Comparison of ENCODE assay signal across 10 mouse cellular contexts in the genomic region with DNA sequence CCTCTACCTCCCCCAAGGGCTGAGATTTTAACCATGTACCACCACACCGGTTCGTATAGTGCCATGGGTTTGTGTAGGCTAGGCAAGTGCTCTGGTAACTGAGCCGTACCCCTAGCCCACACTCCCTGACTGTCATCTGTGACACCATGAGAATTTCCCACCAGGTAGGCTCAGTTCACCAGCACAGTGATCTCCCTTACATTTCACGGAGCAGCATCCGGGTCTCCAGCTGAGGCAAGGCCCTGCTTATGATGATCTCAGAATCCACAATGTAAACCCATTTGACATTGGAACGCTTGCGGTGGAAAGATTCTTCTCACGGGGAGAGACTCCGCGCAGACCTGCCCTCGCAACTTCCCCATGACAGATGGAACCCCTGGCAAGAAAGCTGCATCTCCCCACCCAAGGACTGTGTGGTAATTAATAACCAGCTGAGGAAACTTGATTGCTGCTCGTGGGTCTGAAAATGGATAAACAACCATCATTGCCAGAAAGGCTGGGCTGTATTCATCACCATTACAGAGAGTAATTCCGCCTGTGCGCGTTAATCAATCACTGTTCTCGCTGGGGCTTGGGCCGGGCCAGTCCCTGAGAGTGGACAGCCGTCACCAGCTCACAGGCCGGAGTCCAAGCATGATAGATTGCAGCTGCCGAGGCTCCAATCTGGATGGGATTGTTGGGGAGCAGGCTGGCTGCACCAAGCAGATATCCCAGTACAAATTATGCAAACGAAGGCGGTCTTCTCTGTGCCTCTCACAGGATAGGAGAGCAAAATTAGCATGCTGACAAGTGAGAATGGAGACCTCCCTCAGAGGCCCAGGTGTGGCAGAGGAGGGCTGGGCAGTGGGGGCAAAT.
A peak's percentile ranks its signal among the peaks of the same experiment; 100 is the strongest.
DNase-seq lines count a peak whose midpoint lies in the region; ATAC-seq and TF ChIP-seq lines count a peak whose summit lies in the region.
"Had no signal": no experiment of that assay in that cellular context is flagged by ENCODE, and none has a peak within 500 bp of the region (broad histone marks: within the 10 kb centered on the region; RNA-seq: fewer than 3 reads in every experiment).

No protein-coding gene starts in this region.

- no peak overlapping the region for H3K4me3 ChIP-seq in forebrain, embryonic 11.5 days (ENCODE audit: low read depth, low read length)
- H3K4me3 ChIP-seq in forebrain, embryonic 10.5 days: no peak overlapping the region
- H3K4me3 ChIP-seq in lung, embryonic 14.5 days (ENCODE audit: low read depth, low read length): no peak overlapping the region
- H3K4me3 ChIP-seq in lung, adult 2 months (replicated peaks; ENCODE audit: extremely low read depth, low read depth, low read length): no peak overlapping the region
- no peak overlapping the region for H3K4me3 ChIP-seq in stomach, embryonic 14.5 days (ENCODE audit: low read depth, low read length)
- no peak overlapping the region for H3K4me3 ChIP-seq in liver, postnatal 0 days (ENCODE audit: low read depth, low read length)

- H3K4me2 ChIP-seq in forebrain, embryonic 11.5 days (ENCODE audit: low read depth, low read length, severe bottlenecking): no peak overlapping the region
- no peak overlapping the region for H3K4me2 ChIP-seq in lung, embryonic 14.5 days
- H3K4me2 ChIP-seq in stomach, embryonic 14.5 days (replicated peaks; ENCODE audit: low read depth, low read length): no peak overlapping the region
- H3K4me2 ChIP-seq in liver, postnatal 0 days (ENCODE audit: low read depth, low read length): no peak overlapping the region

- no peaks in the 10 kb centered on the region for H3K27me3 ChIP-seq in forebrain, embryonic 11.5 days (ENCODE audit: control insufficient read depth, insufficient read depth, low read length)
- no peaks in the 10 kb centered on the region for H3K27me3 ChIP-seq in forebrain, embryonic 10.5 days (ENCODE audit: poor library complexity, severe bottlenecking)
- H3K27me3 ChIP-seq in lung, embryonic 14.5 days (ENCODE audit: insufficient read depth, low read length): no peaks in the 10 kb centered on the region
- no peaks in the 10 kb centered on the region for H3K27me3 ChIP-seq in stomach, embryonic 14.5 days (ENCODE audit: control insufficient read depth, insufficient read depth, low read length)
- H3K27me3 ChIP-seq in liver, postnatal 0 days (ENCODE audit: insufficient read depth, low read length): no peaks in the 10 kb centered on the region

- TF ChIP-seq EP300 in liver, postnatal 0 days (IDR thresholded peaks at IDR 0.05; ENCODE audit: low read depth): no peak

- H3K9ac ChIP-seq in forebrain, embryonic 11.5 days (ENCODE audit: low read length): no peak overlapping the region
- no peak overlapping the region for H3K9ac ChIP-seq in lung, embryonic 14.5 days
- H3K9ac ChIP-seq in stomach, embryonic 14.5 days (replicated peaks; ENCODE audit: low read depth, low read length): no peak overlapping the region
- H3K9ac ChIP-seq in liver, postnatal 0 days (replicated peaks): no peak overlapping the region

- TF ChIP-seq POLR2A in lung, adult 2 months (IDR thresholded peaks at IDR 0.05; ENCODE audit: borderline replicate concordance, extremely low read depth, low read depth, low read length): no peak

- no peaks in the 10 kb centered on the region for H3K36me3 ChIP-seq in forebrain, embryonic 11.5 days (ENCODE audit: control insufficient read depth, insufficient read depth, low read length)
- no peaks in the 10 kb centered on the region for H3K36me3 ChIP-seq in forebrain, embryonic 10.5 days (replicated peaks)
- H3K36me3 ChIP-seq in lung, embryonic 14.5 days (ENCODE audit: insufficient read depth): no peaks in the 10 kb centered on the region
- H3K36me3 ChIP-seq in stomach, embryonic 14.5 days (ENCODE audit: control insufficient read depth, insufficient read depth, low read length): no peaks in the 10 kb centered on the region
- no peaks in the 10 kb centered on the region for H3K36me3 ChIP-seq in liver, postnatal 0 days (replicated peaks; ENCODE audit: insufficient read depth, low read length)

- peak; percentile 42; the same call in 1 of the 2 replicates for ATAC-seq in forebrain, embryonic 11.5 days (replicated peaks; ENCODE audit: low FRiP score)
- peak; percentile 80; the same call in 1 of the 2 replicates for ATAC-seq in lung, embryonic 14.5 days (ENCODE audit: insufficient read depth)
- ATAC-seq in stomach, embryonic 14.5 days (ENCODE audit: insufficient number of reproducible peaks, insufficient read depth, low FRiP score, low read depth): peak; percentile 87
- no peak for ATAC-seq in liver, postnatal 0 days
- no peak for ATAC-seq in erythroid progenitor cell, adult 5-6 weeks (replicated peaks; ENCODE audit: low FRiP score, poor library complexity, severe bottlenecking)

- DNase-seq in forebrain, embryonic 11.5 days (ENCODE audit: low spot score): peak; percentile 49
- no peak for DNase-seq in forebrain, embryonic 10.5 days (ENCODE audit: extremely low spot score, low spot score)
- DNase-seq in lung, embryonic 14.5 days: peak; percentile 63
- no peak for DNase-seq in lung, adult 2 months
- DNase-seq in lung, postnatal 10 days: peak; percentile 46
- DNase-seq in liver, postnatal 0 days: no peak
- DNase-seq: cerebellum, adult 9-10 months; gastrocnemius, postnatal 14 days had no signal

- 72% methylated on average over 22 of the region's 22 CpGs for WGBS in forebrain, embryonic 11.5 days
- WGBS in forebrain, embryonic 10.5 days: 79% methylated on average over 22 of the region's 22 CpGs
- WGBS in lung, embryonic 14.5 days: 35% methylated on average over 22 of the region's 22 CpGs
- 52% methylated on average over 22 of the region's 22 CpGs for WGBS in lung, adult 2 months
- 26% methylated on average over 22 of the region's 22 CpGs for WGBS in stomach, embryonic 14.5 days
- WGBS in liver, postnatal 0 days (ENCODE audit: insufficient replicate concordance): 68% methylated on average over 22 of the region's 22 CpGs

- no peak overlapping the region for H3K27ac ChIP-seq in forebrain, embryonic 11.5 days (ENCODE audit: low read depth, low read length)
- no peak overlapping the region for H3K27ac ChIP-seq in forebrain, embryonic 10.5 days
- H3K27ac ChIP-seq in lung, embryonic 14.5 days (ENCODE audit: low read depth): no peak overlapping the region
- H3K27ac ChIP-seq in stomach, embryonic 14.5 days (ENCODE audit: low read length): no peak overlapping the region
- no peak overlapping the region for H3K27ac ChIP-seq in liver, postnatal 0 days (ENCODE audit: low read depth)

- peaks cover 4% of the 10 kb centered on the region; the same call in 1 of the 2 replicates for H3K4me1 ChIP-seq in forebrain, embryonic 11.5 days (replicated peaks; ENCODE audit: control insufficient read depth, insufficient read depth, low read length)
- H3K4me1 ChIP-seq in forebrain, embryonic 10.5 days: peaks cover 14% of the 10 kb centered on the region
- H3K4me1 ChIP-seq in lung, embryonic 14.5 days (ENCODE audit: insufficient read depth): no peaks in the 10 kb centered on the region
- no peaks in the 10 kb centered on the region for H3K4me1 ChIP-seq in lung, adult 2 months (ENCODE audit: control insufficient read depth, insufficient read depth, low read length)
- H3K4me1 ChIP-seq in stomach, embryonic 14.5 days (ENCODE audit: control insufficient read depth, insufficient read depth, low read length): peaks cover 7% of the 10 kb centered on the region; the same call in 1 of the 2 replicates
- H3K4me1 ChIP-seq in liver, postnatal 0 days (ENCODE audit: insufficient read depth): no peaks in the 10 kb centered on the region

- H3K9me3 ChIP-seq in forebrain, embryonic 11.5 days (ENCODE audit: control insufficient read depth, low read length): no peaks in the 10 kb centered on the region
- no peaks in the 10 kb centered on the region for H3K9me3 ChIP-seq in forebrain, embryonic 10.5 days
- H3K9me3 ChIP-seq in lung, embryonic 14.5 days (ENCODE audit: low read depth, low read length): no peaks in the 10 kb centered on the region
- H3K9me3 ChIP-seq in stomach, embryonic 14.5 days (ENCODE audit: control insufficient read depth, low read depth, low read length): no peaks in the 10 kb centered on the region
- no peaks in the 10 kb centered on the region for H3K9me3 ChIP-seq in liver, postnatal 0 days (ENCODE audit: low read length)

- TF ChIP-seq CTCF in lung, embryonic 14.5 days (IDR thresholded peaks at IDR 0.05; ENCODE audit: low read depth): no peak
- no peak for TF ChIP-seq CTCF in lung, adult 2 months (IDR thresholded peaks at IDR 0.05; ENCODE audit: insufficient read depth, low read length)
- TF ChIP-seq CTCF in liver, postnatal 0 days (IDR thresholded peaks at IDR 0.05; ENCODE audit: low read depth): no peak

Comparison
In these comparisons a context has a peak if more than half of its experiments do, and no peak if none do; other contexts are left out.
1. DNase-seq: peak in forebrain, embryonic 11.5 days (single experiment), lung, embryonic 14.5 days (single experiment) and lung, postnatal 10 days (single experiment); none in forebrain, embryonic 10.5 days (single experiment), lung, adult 2 months (single experiment) and liver, postnatal 0 days (single experiment).
2. ATAC-seq: peak in forebrain, embryonic 11.5 days (single experiment), lung, embryonic 14.5 days (single experiment) and stomach, embryonic 14.5 days (single experiment); none in liver, postnatal 0 days (single experiment) and erythroid progenitor cell, adult 5-6 weeks (single experiment).